Mouse (Mus musculus) stomach, postnatal 0 days (tissue): ENCODE results near the gene Htra1.

Experiments used
- CTCF ChIP-seq: IDR thresholded peaks from 2 replicates; pipeline ENCODE4 v1.5.1; 2016; ENCODE audit warnings: antibody characterized with exemption, low read depth, mild to moderate bottlenecking, moderate library complexity
- EP300 ChIP-seq: optimal IDR thresholded peaks from 2 replicates; pipeline ENCODE3; 2016; ENCODE audit warnings: antibody characterized with exemption

DNA sequence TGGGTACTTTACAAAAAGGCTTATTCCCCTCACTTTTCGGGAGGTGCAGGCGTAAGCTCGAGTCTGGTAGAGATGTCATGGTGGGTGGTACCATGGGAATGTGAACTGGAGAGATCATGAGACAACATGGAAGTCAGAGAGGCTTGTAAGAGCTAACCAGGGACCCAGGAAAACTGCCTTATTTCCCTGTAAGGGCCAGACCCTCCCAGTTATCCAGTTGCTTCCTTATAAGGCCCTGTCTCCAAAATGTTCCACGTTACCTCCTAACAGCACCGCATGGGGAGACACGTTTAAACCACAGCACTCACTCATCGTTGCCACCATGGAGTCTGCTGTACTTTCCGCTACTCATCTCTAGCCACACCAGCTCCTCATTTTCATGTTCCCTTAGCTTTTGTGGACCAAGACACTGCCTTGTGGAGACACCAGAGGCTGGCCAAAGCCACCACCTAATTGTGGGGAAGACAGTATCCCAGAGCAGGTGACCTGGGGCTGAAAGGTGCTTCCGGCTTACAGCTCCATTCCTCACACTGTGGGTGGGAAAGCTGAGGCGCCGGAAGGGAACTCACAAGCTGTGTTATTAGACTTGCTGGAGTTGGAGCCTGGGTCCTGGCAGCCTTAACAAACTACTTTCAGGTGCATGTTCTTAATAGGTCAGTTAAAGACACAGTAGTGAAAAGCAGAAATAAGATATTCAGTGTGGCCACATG, 9.0 kb downstream of the Htra1 start:
- TF ChIP-seq CTCF (no peak), EP300 (no peak)
